Mouse (Mus musculus): ENCODE measurements at regions not wholly inside any gene's neighbourhood (a gene's known extent, or its start where the extent isn't known, plus 50 kb on each side); places are given as distances from the start of the nearest gene placed in this dataset.

GRCm38 (mm10) chr4:12263746-12264145 is 91.9 kb upstream of the Fam92a start:
- TF ChIP-seq POLR2A (IDR thresholded peaks at IDR 0.05; ENCODE audit: borderline replicate concordance, control insufficient read depth, low read depth, low read length) (no peak), CTCF (IDR thresholded peaks at IDR 0.05; ENCODE audit: control insufficient read depth, insufficient read depth, low read length) (no peak)

All from bone marrow, adult 2 months (tissue).